In the genomic region with DNA sequence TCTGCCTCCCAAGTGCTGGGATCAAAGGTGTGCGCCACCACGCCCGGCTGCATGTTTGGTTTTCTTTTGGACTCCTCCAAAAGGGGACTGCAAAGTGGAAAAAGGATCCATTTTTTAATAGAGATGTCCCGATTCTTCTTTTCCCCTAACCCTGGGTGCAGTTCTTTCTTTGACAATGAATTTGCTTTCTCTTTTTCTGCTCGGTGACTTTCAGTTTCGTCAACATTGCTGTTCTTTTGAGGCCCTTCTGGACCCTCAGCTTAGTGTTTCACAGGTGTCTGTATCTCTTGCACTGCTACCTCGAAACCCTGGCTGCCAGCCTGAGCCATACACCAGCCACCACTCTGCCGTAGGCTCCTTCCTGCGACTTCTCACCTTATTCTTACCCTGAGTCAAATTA, we compare ENCODE assay signal across 22 mouse cellular contexts.
"Had no signal": no experiment of that assay in that cellular context is flagged by ENCODE, and none has a peak within 500 bp of the region (broad histone marks: within the 10 kb centered on the region; RNA-seq: fewer than 3 reads in every experiment).

No protein-coding gene starts in this region.

- H3K9ac ChIP-seq: heart, embryonic 12.5 days; hindbrain, embryonic 12.5 days; hindbrain, embryonic 14.5 days; kidney, embryonic 15.5 days; limb, embryonic 13.5 days; limb, embryonic 15.5 days; liver, embryonic 14.5 days had no signal

- H3K4me1 ChIP-seq: hindbrain, embryonic 10.5 days; hindbrain, embryonic 12.5 days; limb, embryonic 13.5 days; limb, embryonic 15.5 days had no signal

- DNase-seq: gastrocnemius, adult 2 months; gastrocnemius, postnatal 10 days; gastrocnemius, postnatal 25 days; heart, adult 18-20 months; heart, postnatal 10 days; heart, postnatal 4 days; kidney, adult 11 months; kidney, adult 9 months; kidney, postnatal 14 days; left cerebral cortex, postnatal 4 days had no signal

- H3K9me3 ChIP-seq: heart, embryonic 10.5 days; heart, embryonic 12.5 days; hindbrain, embryonic 10.5 days; hindbrain, embryonic 12.5 days; kidney, embryonic 15.5 days; limb, embryonic 13.5 days; limb, embryonic 15.5 days had no signal

- H3K27me3 ChIP-seq: heart, embryonic 12.5 days; hindbrain, embryonic 12.5 days; kidney, embryonic 15.5 days; limb, embryonic 13.5 days; limb, embryonic 15.5 days had no signal

- H3K4me2 ChIP-seq: heart, embryonic 12.5 days; hindbrain, embryonic 12.5 days; hindbrain, embryonic 14.5 days; kidney, embryonic 15.5 days; limb, embryonic 13.5 days; limb, embryonic 15.5 days had no signal

- H3K4me3 ChIP-seq: gastrocnemius, adult 2 months; heart, embryonic 10.5 days; heart, embryonic 12.5 days; hindbrain, embryonic 10.5 days; hindbrain, embryonic 12.5 days; kidney, embryonic 15.5 days; limb, embryonic 13.5 days; limb, embryonic 15.5 days had no signal

- ATAC-seq: hindbrain, embryonic 16.5 days; intestine, embryonic 16.5 days had no signal

- H3K27ac ChIP-seq: gastrocnemius, adult 2 months; heart, embryonic 10.5 days; hindbrain, embryonic 10.5 days; hindbrain, embryonic 12.5 days; hindbrain, embryonic 14.5 days; kidney, embryonic 15.5 days; kidney, postnatal 0 days; limb, embryonic 13.5 days; limb, embryonic 15.5 days; liver, embryonic 14.5 days had no signal
